Mouse (Mus musculus): ENCODE data around the gene Ush1g. TPM values are rescaled to one million over a fixed set of nuclear protein-coding genes. Genes with fewer than 3 reads are reported as not detected.
A peak's percentile ranks its signal among the peaks of the same experiment; 100 is the strongest.

The Ush1g gene
- 0.12 TPM in 1 of 2 replicates, not detected in the other for polyA plus RNA-seq (2014; fragmentation: Nextera tagmentation; extraction: Ambion mirVana)

- peak; percentile 80 for DNase-seq (ENCODE audit: low spot score)
- H3K27me3 ChIP-seq (ENCODE audit: control insufficient read depth, insufficient read depth, low read length), result peaks cover 75% of the 10 kb centered on the region
- H3K36me3 ChIP-seq (ENCODE audit: control insufficient read depth, insufficient read depth, low read length), result no peaks in the 10 kb centered on the region
- H3K4me1 ChIP-seq (ENCODE audit: control insufficient read depth, insufficient read depth, low read length), result peaks cover 5% of the 10 kb centered on the region; the same call in 1 of the 2 replicates
- H3K9ac ChIP-seq (ENCODE audit: low read length), result no peak within 1 kb of the TSS
- ATAC-seq (ENCODE audit: insufficient read depth, low FRiP score, low TSS enrichment), result no peak
- no peaks in the 10 kb centered on the region for H3K9me3 ChIP-seq (ENCODE audit: control insufficient read depth, low read length)
- H3K27ac ChIP-seq (ENCODE audit: low read depth, low read length), result no peak within 1 kb of the TSS
- H3K4me3 ChIP-seq (ENCODE audit: low read depth, low read length), result no peak within 1 kb of the TSS
- no peak within 1 kb of the TSS for H3K4me2 ChIP-seq (ENCODE audit: low read depth)
- WGBS, result 5% methylated on average over 35 of the region's 35 CpGs
These were observed at the start of gene Ush1g for GRCm38 (mm10) chr11:115321906-115322693. Gene Ush1g (minus strand): TSS chr11:115322041.

GRCm38 (mm10) chr11:115371354-115371753 lies 49.5 kb upstream of the Ush1g start:
- no peak overlapping the region for H3K9ac ChIP-seq (ENCODE audit: low read length)
- H3K4me3 ChIP-seq (ENCODE audit: low read depth, low read length), result no peak overlapping the region
- no peaks in the 10 kb centered on the region for H3K9me3 ChIP-seq (ENCODE audit: control insufficient read depth, low read length)
- peaks cover 26% of the 10 kb centered on the region for H3K27me3 ChIP-seq (ENCODE audit: control insufficient read depth, insufficient read depth, low read length)
- WGBS, result 65% methylated on average over 8 of the region's 8 CpGs
- no peak for ATAC-seq (ENCODE audit: insufficient read depth, low FRiP score, low TSS enrichment)
- peaks cover 13% of the 10 kb centered on the region for H3K4me1 ChIP-seq (ENCODE audit: control insufficient read depth, insufficient read depth, low read length)
- no peak for DNase-seq (ENCODE audit: low spot score)
- no peaks in the 10 kb centered on the region for H3K36me3 ChIP-seq (ENCODE audit: control insufficient read depth, insufficient read depth, low read length)
- H3K27ac ChIP-seq (ENCODE audit: low read depth, low read length), result no peak overlapping the region
- no peak overlapping the region for H3K4me2 ChIP-seq (ENCODE audit: low read depth)

- WGBS, result 55% methylated on average over 7 of the region's 7 CpGs
- no peak for DNase-seq (ENCODE audit: low spot score)
- H3K4me1 ChIP-seq (ENCODE audit: control insufficient read depth, insufficient read depth, low read length), result peaks cover 13% of the 10 kb centered on the region
- H3K27ac ChIP-seq (ENCODE audit: low read depth, low read length), result no peak overlapping the region
- H3K9ac ChIP-seq (ENCODE audit: low read length), result no peak overlapping the region
- H3K4me3 ChIP-seq (ENCODE audit: low read depth, low read length), result no peak overlapping the region
- H3K27me3 ChIP-seq (ENCODE audit: control insufficient read depth, insufficient read depth, low read length), result peaks cover 30% of the 10 kb centered on the region
- ATAC-seq (ENCODE audit: insufficient read depth, low FRiP score, low TSS enrichment), result no peak
- no peaks in the 10 kb centered on the region for H3K9me3 ChIP-seq (ENCODE audit: control insufficient read depth, low read length)
- H3K4me2 ChIP-seq (ENCODE audit: low read depth), result no peak overlapping the region
- no peaks in the 10 kb centered on the region for H3K36me3 ChIP-seq (ENCODE audit: control insufficient read depth, insufficient read depth, low read length)
These were observed 48.5 kb upstream of the Ush1g start for GRCm38 (mm10) chr11:115370368-115370767.

- Histone ChIP-seq H3K9me3 (ENCODE audit: control insufficient read depth, low read length) (no peaks in the 10 kb centered on the region), H3K27ac (ENCODE audit: low read depth, low read length) (0 out of 2 replicates have a peak within 1 kb of the TSS, but pooled peaks have one; percentile 42), H3K4me1 (ENCODE audit: control insufficient read depth, insufficient read depth, low read length) (peaks cover 7% of the 10 kb centered on the region; the same call in 1 of the 2 replicates), H3K9ac (ENCODE audit: low read length) (peak within 1 kb of the TSS; percentile 65), H3K36me3 (ENCODE audit: control insufficient read depth, insufficient read depth, low read length) (no peaks in the 10 kb centered on the region), H3K4me3 (ENCODE audit: low read depth, low read length) (peak within 1 kb of the TSS; percentile 55), H3K4me2 (ENCODE audit: low read depth) (peak within 1 kb of the TSS; percentile 88), H3K27me3 (ENCODE audit: control insufficient read depth, insufficient read depth, low read length) (peaks cover 19% of the 10 kb centered on the region)
- WGBS, result under 1% methylated on average over 37 of the region's 39 CpGs
- ATAC-seq (ENCODE audit: insufficient read depth, low FRiP score, low TSS enrichment), result peak; percentile 87
- peak; percentile 85 for DNase-seq (ENCODE audit: low spot score)
These were observed 45.6 kb upstream of the Ush1g start, which contains the start of gene Hid1 for GRCm38 (mm10) chr11:115367395-115367944. Gene Hid1 (minus strand): TSS chr11:115367756.

- peaks cover 7% of the 10 kb centered on the region; the same call in 1 of the 2 replicates for H3K4me1 ChIP-seq (ENCODE audit: control insufficient read depth, insufficient read depth, low read length)
- H3K36me3 ChIP-seq (ENCODE audit: control insufficient read depth, insufficient read depth, low read length), result no peaks in the 10 kb centered on the region
- peak; percentile 48 for ATAC-seq (ENCODE audit: insufficient read depth, low FRiP score, low TSS enrichment)
- no peaks in the 10 kb centered on the region for H3K9me3 ChIP-seq (ENCODE audit: control insufficient read depth, low read length)
- H3K27ac ChIP-seq (ENCODE audit: low read depth, low read length), result 0 out of 2 replicates have a peak overlapping the region, but pooled peaks have one; percentile 42
- 1% methylated on average over 25 of the region's 28 CpGs for WGBS
- peak overlapping the region; percentile 55 for H3K4me3 ChIP-seq (ENCODE audit: low read depth, low read length)
- DNase-seq (ENCODE audit: low spot score), result peak; percentile 35
- H3K9ac ChIP-seq (ENCODE audit: low read length), result peak overlapping the region; percentile 65
- H3K4me2 ChIP-seq (ENCODE audit: low read depth), result peak overlapping the region; percentile 88
- peaks cover 19% of the 10 kb centered on the region for H3K27me3 ChIP-seq (ENCODE audit: control insufficient read depth, insufficient read depth, low read length)
These were observed 45.0 kb upstream of the Ush1g start for GRCm38 (mm10) chr11:115366706-115367394.

GRCm38 (mm10) chr11:115366039-115366705 lies 44.3 kb upstream of the Ush1g start:
- 53% methylated on average over 7 of the region's 7 CpGs for WGBS
- H3K27me3 ChIP-seq (ENCODE audit: control insufficient read depth, insufficient read depth, low read length), result peaks cover 19% of the 10 kb centered on the region
- no peak for DNase-seq (ENCODE audit: low spot score)
- H3K36me3 ChIP-seq (ENCODE audit: control insufficient read depth, insufficient read depth, low read length), result no peaks in the 10 kb centered on the region
- 0 out of 2 replicates have a peak, but pooled peaks have one; percentile 12 for ATAC-seq (ENCODE audit: insufficient read depth, low FRiP score, low TSS enrichment)
- H3K4me3 ChIP-seq (ENCODE audit: low read depth, low read length), result peak overlapping the region; percentile 55; the same call in 1 of the 2 replicates
- no peaks in the 10 kb centered on the region for H3K9me3 ChIP-seq (ENCODE audit: control insufficient read depth, low read length)
- no peak overlapping the region for H3K27ac ChIP-seq (ENCODE audit: low read depth, low read length)
- peaks cover 7% of the 10 kb centered on the region; the same call in 1 of the 2 replicates for H3K4me1 ChIP-seq (ENCODE audit: control insufficient read depth, insufficient read depth, low read length)
- H3K4me2 ChIP-seq (ENCODE audit: low read depth), result peak overlapping the region; percentile 88
- no peak overlapping the region; the same call in 1 of the 2 replicates for H3K9ac ChIP-seq (ENCODE audit: low read length)

- Histone ChIP-seq H3K4me1 (ENCODE audit: control insufficient read depth, insufficient read depth, low read length) (peaks cover 7% of the 10 kb centered on the region), H3K4me2 (ENCODE audit: low read depth) (no peak overlapping the region), H3K36me3 (ENCODE audit: control insufficient read depth, insufficient read depth, low read length) (no peaks in the 10 kb centered on the region), H3K9ac (ENCODE audit: low read length) (no peak overlapping the region), H3K4me3 (ENCODE audit: low read depth, low read length) (no peak overlapping the region), H3K9me3 (ENCODE audit: control insufficient read depth, low read length) (no peaks in the 10 kb centered on the region), H3K27me3 (ENCODE audit: control insufficient read depth, insufficient read depth, low read length) (peaks cover 19% of the 10 kb centered on the region), H3K27ac (ENCODE audit: low read depth, low read length) (no peak overlapping the region)
- ATAC-seq (ENCODE audit: insufficient read depth, low FRiP score, low TSS enrichment) (no peak), DNase-seq (ENCODE audit: low spot score) (no peak)
- 89% methylated on average over 3 of the region's 3 CpGs for WGBS
These were observed 42.3 kb upstream of the Ush1g start for GRCm38 (mm10) chr11:115364136-115364535.

GRCm38 (mm10) chr11:115359726-115360125 lies 37.9 kb upstream of the Ush1g start:
- peak overlapping the region; percentile 2; the same call in 1 of the 2 replicates for H3K27ac ChIP-seq (ENCODE audit: low read depth, low read length)
- no peaks in the 10 kb centered on the region; the same call in 1 of the 2 replicates for H3K4me1 ChIP-seq (ENCODE audit: control insufficient read depth, insufficient read depth, low read length)
- no peak overlapping the region for H3K9ac ChIP-seq (ENCODE audit: low read length)
- DNase-seq (ENCODE audit: low spot score) (no peak), ATAC-seq (ENCODE audit: insufficient read depth, low FRiP score, low TSS enrichment) (no peak)
- WGBS, result 69% methylated on average over 6 of the region's 6 CpGs
- 0 out of 2 replicates have a peak, but pooled peaks cover 5% of the 10 kb centered on the region for H3K27me3 ChIP-seq (ENCODE audit: control insufficient read depth, insufficient read depth, low read length)
- H3K4me2 ChIP-seq (ENCODE audit: low read depth), result no peak overlapping the region
- no peak overlapping the region for H3K4me3 ChIP-seq (ENCODE audit: low read depth, low read length)
- H3K36me3 ChIP-seq (ENCODE audit: control insufficient read depth, insufficient read depth, low read length), result no peaks in the 10 kb centered on the region
- no peaks in the 10 kb centered on the region for H3K9me3 ChIP-seq (ENCODE audit: control insufficient read depth, low read length)
